Mouse (Mus musculus) cortical plate, adult 2 months (tissue): ENCODE results near the gene Mxi1.

ENCODE experiments used
- CTCF ChIP-seq: fragments of 200-500 bp; IDR thresholded peaks from 2 replicates; pipeline ENCODE4 v1.5.1; 2011; ENCODE audit warnings: mild to moderate bottlenecking, control low read depth, low read length; ENCODE audit not compliant: insufficient read depth; ENCODE audit errors: extremely low read depth
- POLR2A ChIP-seq: fragments of 200-500 bp; IDR thresholded peaks from 2 replicates; pipeline ENCODE4 v1.6.1; 2011; ENCODE audit warnings: mild to moderate bottlenecking, low read length, control low read depth; ENCODE audit not compliant: insufficient read depth; ENCODE audit errors: extremely low read depth

- TF ChIP-seq CTCF (no peak), POLR2A (no peak)
These were observed 81.5 kb downstream of the Mxi1 start for GRCm38 (mm10) chr19:53391787-53392186.
